Mouse (Mus musculus) spleen, postnatal 14 days (tissue): ENCODE data around the gene Lyplal1.

ENCODE experiments used
- DNase-seq, 2 experiments: peaks; one replicate each; pipeline ENCODE4 v3.0.0; 2021 to 2022; ENCODE audit warnings: low spot score in 2 of 2

The Lyplal1 gene

DNA sequence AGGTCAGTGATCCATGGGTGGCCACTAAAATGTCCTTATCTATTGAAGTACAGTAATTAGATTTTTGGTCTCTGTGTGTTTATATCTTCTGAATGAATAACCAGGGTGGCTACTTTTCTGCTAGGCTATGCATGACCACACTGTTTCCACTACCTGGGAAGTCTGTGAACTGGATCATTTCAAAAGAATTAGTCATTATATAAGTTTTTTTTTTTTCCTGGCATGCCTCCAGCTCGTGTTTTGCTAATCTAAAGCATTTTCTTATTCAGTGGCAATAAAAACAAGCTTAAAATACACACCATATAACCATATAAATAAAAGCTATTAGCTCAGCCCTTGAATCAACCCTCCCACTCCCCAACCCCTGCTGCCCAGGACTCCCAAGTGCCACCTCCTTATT, 75.3 kb downstream of the Lyplal1 start:
- no peak for DNase-seq
